Mouse (Mus musculus): ENCODE results near the gene Hcn4. TPM values are rescaled to one million over a fixed set of nuclear protein-coding genes. Genes with fewer than 3 reads are reported as not detected.

Hcn4 gene
- polyA plus RNA-seq, 1 experiment from 2014 or later, result 0.34 TPM

GRCm38 (mm10) chr9:58815552-58816260, 7.5 kb upstream of the Hcn4 start:
- Histone ChIP-seq H3K9me3 (ENCODE audit: low read length) (no peaks in the 10 kb centered on the region), H3K9ac (replicated peaks; ENCODE audit: low read length) (no peak overlapping the region), H3K4me2 (replicated peaks; ENCODE audit: low read depth, low read length) (no peak overlapping the region), H3K27ac (ENCODE audit: low read length) (no peak overlapping the region), H3K4me1 (ENCODE audit: insufficient read depth, low read length) (no peaks in the 10 kb centered on the region), H3K4me3 (ENCODE audit: low read length) (no peak overlapping the region), H3K27me3 (ENCODE audit: insufficient read depth, low read length) (peaks cover 26% of the 10 kb centered on the region), H3K36me3 (ENCODE audit: insufficient read depth, low read length) (no peaks in the 10 kb centered on the region)
- WGBS, result 30% methylated on average over 15 of the region's 15 CpGs
- peak; percentile 86 for ATAC-seq (ENCODE audit: low FRiP score, low TSS enrichment)

GRCm38 (mm10) chr9:58816458-58816857, 6.8 kb upstream of the Hcn4 start:
- Histone ChIP-seq H3K4me1 (ENCODE audit: insufficient read depth, low read length) (no peaks in the 10 kb centered on the region), H3K27me3 (ENCODE audit: insufficient read depth, low read length) (peaks cover 34% of the 10 kb centered on the region), H3K36me3 (ENCODE audit: insufficient read depth, low read length) (no peaks in the 10 kb centered on the region), H3K9me3 (ENCODE audit: low read length) (no peaks in the 10 kb centered on the region), H3K4me2 (replicated peaks; ENCODE audit: low read depth, low read length) (no peak overlapping the region), H3K9ac (replicated peaks; ENCODE audit: low read length) (no peak overlapping the region), H3K4me3 (ENCODE audit: low read length) (no peak overlapping the region), H3K27ac (ENCODE audit: low read length) (no peak overlapping the region)
- ATAC-seq (ENCODE audit: low FRiP score, low TSS enrichment), result no peak
- WGBS, result 36% methylated on average over 9 of the region's 9 CpGs

DNA sequence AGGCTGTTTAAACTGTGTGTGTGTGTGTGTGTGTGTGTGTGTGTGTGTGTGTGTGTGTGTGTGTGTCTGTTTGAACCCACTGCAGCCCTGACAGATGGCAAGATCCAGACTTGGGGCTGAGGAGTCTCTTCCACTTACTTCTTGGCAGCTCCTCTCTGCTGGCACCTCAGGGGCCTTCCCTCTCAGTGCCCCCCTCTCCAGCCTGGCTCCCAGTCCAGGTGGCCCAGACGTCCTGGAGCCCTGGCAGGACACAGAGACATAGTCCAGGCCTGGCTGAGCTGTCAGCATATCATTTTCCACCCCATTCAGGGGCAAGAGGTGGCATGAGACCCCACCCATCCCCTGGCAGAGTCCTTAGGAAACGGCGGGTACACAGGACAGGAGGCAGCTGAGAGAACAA, 5.5 kb upstream of the Hcn4 start:
- no peak for ATAC-seq (ENCODE audit: low FRiP score, low TSS enrichment)
- no peak overlapping the region for H3K27ac ChIP-seq (ENCODE audit: low read length)
- 0 out of 2 replicates have a peak, but pooled peaks cover 6% of the 10 kb centered on the region for H3K4me1 ChIP-seq (ENCODE audit: insufficient read depth, low read length)
- H3K9ac ChIP-seq (replicated peaks; ENCODE audit: low read length), result no peak overlapping the region
- H3K4me3 ChIP-seq (ENCODE audit: low read length), result no peak overlapping the region
- no peaks in the 10 kb centered on the region for H3K36me3 ChIP-seq (ENCODE audit: insufficient read depth, low read length)
- no peak overlapping the region for H3K4me2 ChIP-seq (replicated peaks; ENCODE audit: low read depth, low read length)
- WGBS, result 68% methylated on average over 3 of the region's 3 CpGs
- no peaks in the 10 kb centered on the region for H3K9me3 ChIP-seq (ENCODE audit: low read length)
- peaks cover 39% of the 10 kb centered on the region for H3K27me3 ChIP-seq (ENCODE audit: insufficient read depth, low read length)

DNA sequence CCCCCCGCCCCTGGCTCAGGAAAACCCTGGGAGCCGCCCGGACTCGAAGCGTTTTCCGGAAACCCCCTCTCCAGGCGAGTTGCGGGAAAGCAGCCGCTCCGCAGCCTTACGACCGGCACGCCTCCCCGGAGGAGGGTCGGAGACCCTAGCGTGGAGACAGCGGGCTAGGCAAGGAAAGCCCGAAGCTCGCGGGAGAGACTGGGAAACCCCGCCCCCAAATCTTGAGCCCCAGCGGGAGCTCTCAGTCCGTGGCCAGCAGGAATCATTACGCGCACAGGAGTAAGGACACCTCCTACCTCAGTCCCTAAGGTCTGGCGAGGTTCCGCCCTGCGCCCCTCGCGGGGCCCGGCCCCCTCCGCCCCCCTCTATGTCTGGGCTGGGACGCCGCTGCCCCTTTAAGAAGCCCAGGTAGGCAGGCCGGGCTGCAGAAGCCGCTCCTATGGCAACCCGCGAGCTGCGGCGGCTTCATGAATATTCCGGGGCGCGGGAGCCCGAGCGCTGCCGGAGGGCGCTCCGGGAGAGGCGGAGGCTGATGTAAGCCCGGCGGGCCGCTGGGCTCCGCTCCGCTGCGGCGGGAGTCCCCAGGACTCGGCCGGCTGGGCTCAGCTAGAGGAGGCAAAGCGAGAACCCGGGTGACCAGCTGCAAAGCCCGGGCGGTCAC, 651 bp upstream of the Hcn4 start:
- ATAC-seq (ENCODE audit: low FRiP score, low TSS enrichment), result peak; percentile 88
- H3K9ac ChIP-seq (replicated peaks; ENCODE audit: low read length), result peak overlapping the region; percentile 65
- under 1% methylated on average over 62 of the region's 62 CpGs for WGBS
- no peaks in the 10 kb centered on the region for H3K36me3 ChIP-seq (ENCODE audit: insufficient read depth, low read length)
- H3K27me3 ChIP-seq (ENCODE audit: insufficient read depth, low read length), result peaks cover 71% of the 10 kb centered on the region
- no peaks in the 10 kb centered on the region for H3K9me3 ChIP-seq (ENCODE audit: low read length)
- H3K4me1 ChIP-seq (ENCODE audit: insufficient read depth, low read length), result peaks cover 17% of the 10 kb centered on the region
- H3K4me2 ChIP-seq (replicated peaks; ENCODE audit: low read depth, low read length), result peak overlapping the region; percentile 98
- peak overlapping the region; percentile 71 for H3K4me3 ChIP-seq (ENCODE audit: low read length)
- H3K27ac ChIP-seq (ENCODE audit: low read length), result no peak overlapping the region

DNA sequence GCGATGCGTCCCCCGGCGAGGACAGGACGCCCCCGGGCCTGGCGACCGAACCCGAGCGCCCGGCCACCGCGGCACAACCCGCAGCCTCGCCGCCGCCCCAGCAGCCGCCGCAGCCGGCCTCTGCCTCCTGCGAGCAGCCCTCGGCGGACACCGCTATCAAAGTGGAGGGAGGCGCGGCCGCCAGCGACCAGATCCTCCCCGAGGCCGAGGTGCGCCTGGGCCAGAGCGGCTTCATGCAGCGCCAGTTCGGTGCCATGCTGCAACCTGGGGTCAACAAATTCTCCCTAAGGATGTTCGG, 655 bp downstream of the Hcn4 start:
- under 1% methylated on average over 35 of the region's 35 CpGs for WGBS
- ATAC-seq (ENCODE audit: low FRiP score, low TSS enrichment), result no peak
- Histone ChIP-seq H3K9me3 (ENCODE audit: low read length) (no peaks in the 10 kb centered on the region), H3K27me3 (ENCODE audit: insufficient read depth, low read length) (peaks cover 65% of the 10 kb centered on the region), H3K4me3 (ENCODE audit: low read length) (peak overlapping the region; percentile 71), H3K9ac (replicated peaks; ENCODE audit: low read length) (peak overlapping the region; percentile 65), H3K36me3 (ENCODE audit: insufficient read depth, low read length) (no peaks in the 10 kb centered on the region), H3K4me1 (ENCODE audit: insufficient read depth, low read length) (peaks cover 17% of the 10 kb centered on the region), H3K4me2 (replicated peaks; ENCODE audit: low read depth, low read length) (peak overlapping the region; percentile 98), H3K27ac (ENCODE audit: low read length) (no peak overlapping the region)

GRCm38 (mm10) chr9:58829627-58830026, 6.4 kb downstream of the Hcn4 start:
- no peak overlapping the region for H3K27ac ChIP-seq (ENCODE audit: low read length)
- WGBS, result 67% methylated on average over 4 of the region's 4 CpGs
- no peak overlapping the region for H3K4me3 ChIP-seq (ENCODE audit: low read length)
- no peak for ATAC-seq (ENCODE audit: low FRiP score, low TSS enrichment)
- no peak overlapping the region for H3K4me2 ChIP-seq (replicated peaks; ENCODE audit: low read depth, low read length)
- no peaks in the 10 kb centered on the region for H3K9me3 ChIP-seq (ENCODE audit: low read length)
- no peak overlapping the region for H3K9ac ChIP-seq (replicated peaks; ENCODE audit: low read length)
- H3K4me1 ChIP-seq (ENCODE audit: insufficient read depth, low read length), result 0 out of 2 replicates have a peak, but pooled peaks cover 11% of the 10 kb centered on the region
- H3K27me3 ChIP-seq (ENCODE audit: insufficient read depth, low read length), result peaks cover 20% of the 10 kb centered on the region
- H3K36me3 ChIP-seq (ENCODE audit: insufficient read depth, low read length), result no peaks in the 10 kb centered on the region

- Histone ChIP-seq H3K9me3 (ENCODE audit: low read length) (no peaks in the 10 kb centered on the region), H3K4me2 (replicated peaks; ENCODE audit: low read depth, low read length) (no peak overlapping the region), H3K4me1 (ENCODE audit: insufficient read depth, low read length) (0 out of 2 replicates have a peak, but pooled peaks cover 11% of the 10 kb centered on the region), H3K27ac (ENCODE audit: low read length) (no peak overlapping the region), H3K4me3 (ENCODE audit: low read length) (no peak overlapping the region), H3K9ac (replicated peaks; ENCODE audit: low read length) (no peak overlapping the region), H3K36me3 (ENCODE audit: insufficient read depth, low read length) (no peaks in the 10 kb centered on the region), H3K27me3 (ENCODE audit: insufficient read depth, low read length) (no peaks in the 10 kb centered on the region)
- ATAC-seq (ENCODE audit: low FRiP score, low TSS enrichment), result peak; percentile 71; the same call in 1 of the 2 replicates
- 44% methylated on average over 3 of the region's 3 CpGs for WGBS
Measured at GRCm38 (mm10) chr9:58832939-58833338, 9.7 kb downstream of the Hcn4 start.

- 63% methylated on average over 5 of the region's 5 CpGs for WGBS
- H3K9me3 ChIP-seq (ENCODE audit: low read length), result no peaks in the 10 kb centered on the region
- H3K27me3 ChIP-seq (ENCODE audit: insufficient read depth, low read length), result no peaks in the 10 kb centered on the region
- H3K4me1 ChIP-seq (ENCODE audit: insufficient read depth, low read length), result 0 out of 2 replicates have a peak, but pooled peaks cover 8% of the 10 kb centered on the region
- H3K9ac ChIP-seq (replicated peaks; ENCODE audit: low read length), result no peak overlapping the region
- no peak overlapping the region for H3K4me3 ChIP-seq (ENCODE audit: low read length)
- H3K36me3 ChIP-seq (ENCODE audit: insufficient read depth, low read length), result no peaks in the 10 kb centered on the region
- H3K4me2 ChIP-seq (replicated peaks; ENCODE audit: low read depth, low read length), result no peak overlapping the region
- ATAC-seq (ENCODE audit: low FRiP score, low TSS enrichment), result no peak
- H3K27ac ChIP-seq (ENCODE audit: low read length), result no peak overlapping the region
Measured at GRCm38 (mm10) chr9:58837174-58837573, 14.0 kb downstream of the Hcn4 start.

GRCm38 (mm10) chr9:58838504-58838903, 15.3 kb downstream of the Hcn4 start:
- 76% methylated on average over 5 of the region's 5 CpGs for WGBS
- ATAC-seq (ENCODE audit: low FRiP score, low TSS enrichment), result no peak

GRCm38 (mm10) chr9:58841655-58842054, 18.4 kb downstream of the Hcn4 start:
- Histone ChIP-seq H3K4me1 (ENCODE audit: insufficient read depth, low read length) (no peaks in the 10 kb centered on the region), H3K4me3 (ENCODE audit: low read length) (no peak overlapping the region), H3K9ac (replicated peaks; ENCODE audit: low read length) (no peak overlapping the region), H3K27ac (ENCODE audit: low read length) (no peak overlapping the region), H3K36me3 (ENCODE audit: insufficient read depth, low read length) (no peaks in the 10 kb centered on the region), H3K27me3 (ENCODE audit: insufficient read depth, low read length) (no peaks in the 10 kb centered on the region), H3K4me2 (replicated peaks; ENCODE audit: low read depth, low read length) (no peak overlapping the region), H3K9me3 (ENCODE audit: low read length) (no peaks in the 10 kb centered on the region)
- peak; percentile 61; the same call in 1 of the 2 replicates for ATAC-seq (ENCODE audit: low FRiP score, low TSS enrichment)
- WGBS, result 20% methylated on average over 6 of the region's 6 CpGs

More at GRCm38 (mm10) chr9:58838504-58838903, 15.3 kb downstream of the Hcn4 start:
- H3K36me3 ChIP-seq (ENCODE audit: insufficient read depth, low read length), result no peaks in the 10 kb centered on the region
- no peaks in the 10 kb centered on the region for H3K9me3 ChIP-seq (ENCODE audit: low read length)
- no peaks in the 10 kb centered on the region for H3K27me3 ChIP-seq (ENCODE audit: insufficient read depth, low read length)
- H3K4me3 ChIP-seq (ENCODE audit: low read length), result no peak overlapping the region
- no peak overlapping the region for H3K4me2 ChIP-seq (replicated peaks; ENCODE audit: low read depth, low read length)
- no peak overlapping the region for H3K9ac ChIP-seq (replicated peaks; ENCODE audit: low read length)
- no peaks in the 10 kb centered on the region for H3K4me1 ChIP-seq (ENCODE audit: insufficient read depth, low read length)
- no peak overlapping the region for H3K27ac ChIP-seq (ENCODE audit: low read length)
